Mouse (Mus musculus) spleen, postnatal 14 days (tissue): ENCODE measurements around the gene Sphk2.
"Not testable (repeated sequence)": the region's sequence is repeated elsewhere in the genome, so short reads cannot be mapped to it uniquely, and the experiment has no call there.

Source experiments
- DNase-seq, 2 experiments: peaks; one replicate each; pipeline ENCODE4 v3.0.0; 2021 to 2022; ENCODE audit warnings: low spot score in 2 of 2

The Sphk2 gene

DNA sequence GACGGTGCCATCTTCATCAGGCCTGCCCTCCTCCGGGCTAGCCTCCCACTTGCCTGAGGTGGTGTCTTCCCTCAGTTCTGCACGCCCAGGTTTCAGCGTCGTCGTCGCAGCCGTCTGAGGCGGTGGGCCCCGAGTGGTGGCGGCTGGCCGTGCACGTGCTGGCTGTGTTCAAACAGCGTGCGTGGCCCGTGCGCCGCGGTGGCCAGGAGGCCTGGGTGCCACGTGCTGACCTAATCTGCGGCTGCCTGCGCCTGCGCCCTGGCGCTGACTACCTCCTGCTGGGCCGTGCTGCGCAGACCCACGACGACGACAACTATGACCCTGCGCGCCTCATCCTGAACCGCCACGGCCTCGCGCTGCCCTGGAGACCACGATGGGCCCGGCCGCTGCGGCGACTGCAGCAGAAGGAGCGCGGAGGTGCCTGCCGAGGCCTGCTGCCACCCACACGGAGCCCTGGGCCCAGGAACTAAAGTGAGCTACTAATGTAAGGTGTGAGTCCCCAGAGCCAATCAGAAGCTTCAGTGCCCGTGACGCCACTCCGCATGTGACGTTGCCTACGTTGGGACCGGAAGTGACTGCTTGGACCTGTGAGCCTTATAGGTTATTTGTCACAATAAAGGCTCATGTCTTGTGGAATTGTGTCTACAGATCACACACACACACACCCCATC lies 23.7 kb downstream of the Sphk2 start, which contains the start of gene Sec1:
Sec1 (minus strand) TSS at position 482 of the 671 bp plus-strand sequence.
- no peak for DNase-seq

DNA sequence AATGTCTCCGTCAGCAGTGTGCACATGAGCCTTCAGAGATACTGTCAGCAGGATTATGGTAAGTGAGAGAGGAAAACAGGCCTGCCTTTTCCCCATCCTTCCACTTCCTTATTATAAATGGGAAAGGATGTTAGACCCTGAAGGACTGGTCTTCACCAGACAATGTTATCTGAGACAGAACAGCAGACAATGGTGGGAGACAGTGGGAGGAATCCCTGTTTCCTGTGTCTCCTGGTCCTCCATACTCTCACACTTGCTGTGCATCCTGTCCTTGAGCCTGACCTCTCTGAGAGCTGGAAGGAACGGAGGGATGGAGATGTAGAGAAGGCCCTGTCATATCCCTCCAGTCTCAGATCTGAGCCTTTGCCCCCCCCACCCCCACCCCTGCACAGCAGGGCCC lies 25.4 kb downstream of the Sphk2 start:
- DNase-seq = no peak

DNA sequence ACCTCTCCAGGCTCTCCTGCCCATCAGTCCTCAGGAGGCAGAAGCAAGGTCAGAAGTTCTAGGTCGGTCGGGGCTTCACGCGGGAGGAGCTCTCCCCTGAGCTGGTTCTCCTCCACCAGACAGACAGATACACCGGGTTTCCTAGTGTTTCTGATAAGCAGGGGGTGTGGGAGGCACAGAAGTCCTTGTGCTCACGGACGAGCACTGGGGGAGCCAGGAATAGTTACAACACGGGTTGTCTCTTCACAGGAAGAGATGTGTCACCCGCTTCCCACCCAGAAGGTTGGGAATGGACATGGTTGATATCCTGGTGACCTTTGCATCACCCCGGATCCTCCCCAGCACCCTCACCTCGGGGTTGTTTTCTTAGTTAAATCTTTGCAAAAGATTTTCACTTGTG lies 28.0 kb downstream of the Sphk2 start:
- DNase-seq = no peak

DNA sequence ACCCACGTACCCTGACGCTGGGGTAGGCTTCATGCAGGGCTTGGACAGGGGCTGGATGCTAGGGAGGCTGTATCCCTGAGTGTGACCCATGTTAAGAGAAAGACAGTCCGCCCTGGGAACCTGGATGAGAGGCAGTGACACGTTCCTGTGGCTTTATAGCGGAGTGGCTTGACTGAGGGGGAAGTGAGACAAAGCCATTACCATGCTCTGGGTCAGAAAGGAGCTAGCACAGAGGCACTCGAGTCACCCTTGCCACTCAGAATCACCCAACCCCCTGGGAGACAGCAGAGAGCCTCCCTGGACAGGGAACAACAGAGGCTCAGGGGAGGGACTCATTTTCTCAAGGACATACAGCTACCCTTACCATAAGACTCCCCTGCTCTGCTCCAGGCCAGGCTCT lies 28.7 kb downstream of the Sphk2 start:
- DNase-seq = no peak

DNA sequence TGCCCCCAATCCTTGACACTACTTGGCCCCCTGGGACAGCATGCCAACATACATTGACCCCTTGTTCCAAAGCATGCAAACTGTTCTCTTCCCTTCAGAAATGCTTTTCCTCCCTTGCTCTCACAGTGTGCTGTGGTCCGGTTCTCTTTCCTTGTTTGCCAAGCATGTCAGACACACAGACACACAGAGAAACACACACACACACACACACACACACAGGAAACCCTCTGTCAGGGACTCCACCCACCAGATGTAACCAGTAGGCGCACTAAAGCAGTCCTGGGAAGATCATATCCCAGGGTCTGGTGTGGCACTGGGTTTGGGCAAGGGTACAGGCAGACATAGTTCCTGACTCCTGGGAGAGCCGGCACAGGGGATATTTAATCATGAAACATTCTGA lies 31.0 kb downstream of the Sphk2 start:
- DNase-seq = no peak

DNA sequence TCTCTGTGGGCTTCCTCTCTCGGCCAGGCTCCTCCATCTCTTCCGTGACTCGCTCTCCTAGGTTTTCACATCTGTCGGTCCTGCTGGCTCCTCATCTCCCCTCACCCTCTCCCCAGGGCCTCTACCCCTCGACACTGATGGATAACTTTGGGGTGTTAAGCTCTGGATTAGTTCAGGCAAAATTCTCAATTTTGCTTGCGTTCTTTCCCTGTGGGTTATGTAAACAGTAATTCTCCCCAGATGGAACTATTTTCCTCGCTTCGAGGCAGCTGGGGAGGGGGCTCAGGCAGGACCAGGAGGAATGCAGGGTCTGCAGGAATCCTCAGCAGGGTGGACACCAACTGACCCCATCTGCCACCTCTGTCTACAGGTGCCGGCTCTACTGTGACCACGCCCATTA lies 32.0 kb downstream of the Sphk2 start:
- no peak for DNase-seq

DNA sequence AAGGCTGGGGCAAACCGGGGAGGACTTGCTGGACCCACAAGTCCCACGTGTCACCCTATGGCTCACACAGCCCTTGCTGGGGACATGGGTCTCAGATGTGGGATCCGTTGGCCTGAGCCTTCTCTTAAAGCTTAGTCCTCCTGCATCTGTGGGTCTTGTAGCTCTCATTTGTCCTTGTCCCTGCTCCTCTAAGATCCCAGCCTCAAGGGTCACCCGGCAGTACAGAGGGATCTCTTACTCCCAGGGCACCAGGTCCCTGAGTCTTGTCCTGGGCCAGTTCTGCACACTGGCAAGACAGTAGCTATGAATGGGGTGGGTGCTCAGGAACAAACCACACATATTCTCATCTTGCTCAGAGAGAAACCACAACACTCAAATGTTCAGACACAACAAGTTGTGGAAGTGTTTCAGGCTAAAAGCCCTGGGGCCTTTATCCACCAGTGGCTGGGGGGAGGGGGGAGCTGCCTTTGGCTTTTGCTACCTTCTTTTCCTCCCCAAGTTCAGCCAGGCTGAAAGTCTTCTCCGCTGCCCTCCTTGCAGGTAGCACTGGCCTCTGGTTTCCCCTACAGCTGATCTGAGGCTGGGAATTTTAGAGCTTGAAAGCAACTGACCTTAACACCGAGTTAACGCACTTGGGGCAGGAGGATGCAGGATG lies 34.3 kb downstream of the Sphk2 start, which contains the start of gene Ntn5:
Ntn5 (plus strand) TSS at position 627 of the 655 bp plus-strand sequence.
- DNase-seq = no peak

DNA sequence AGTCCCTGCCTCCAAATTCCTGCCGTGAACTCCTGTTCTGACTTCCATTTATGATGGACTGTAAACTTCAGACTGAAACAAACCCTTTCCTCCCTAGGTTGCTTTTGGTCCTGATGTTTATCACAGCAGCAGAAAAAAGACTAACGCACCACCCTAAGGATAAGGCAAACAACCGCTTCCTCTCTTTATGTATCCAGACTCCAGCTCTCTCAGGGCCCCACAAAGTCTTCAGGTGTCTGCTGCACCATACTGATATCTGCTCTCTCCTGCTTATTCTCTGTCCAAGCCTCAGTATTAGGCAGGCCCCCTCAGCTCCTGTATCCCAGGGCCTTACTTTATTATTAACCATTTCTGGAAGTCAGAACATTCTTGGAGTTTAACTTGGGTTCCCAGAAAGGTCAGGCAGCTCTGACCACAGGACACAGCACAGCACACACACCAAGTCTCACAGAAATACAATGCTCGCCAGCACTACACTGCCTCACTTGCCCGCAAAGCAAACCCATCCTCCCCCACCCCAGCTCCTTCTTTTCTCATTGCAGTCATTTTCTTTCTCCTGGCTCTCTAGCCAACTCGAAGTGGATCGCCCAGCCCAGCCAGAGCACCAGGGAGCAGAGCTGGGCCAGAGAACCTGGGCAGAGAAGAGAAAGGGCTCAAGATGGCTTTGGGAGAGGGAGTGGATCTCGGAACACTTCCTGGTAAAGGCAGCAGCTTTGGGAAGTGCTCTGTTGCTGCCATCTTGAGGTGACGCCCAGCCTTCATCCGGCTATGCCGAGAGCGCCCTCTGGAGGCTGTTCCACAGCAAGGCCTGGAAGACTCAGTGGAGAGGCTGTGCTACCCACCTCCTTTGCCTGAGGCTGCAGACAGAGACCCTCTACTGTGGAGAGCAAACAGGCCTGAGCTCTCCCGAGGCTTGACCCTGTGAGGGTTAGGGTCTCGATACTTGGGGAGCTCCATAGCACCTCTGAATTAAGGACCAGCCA lies 35.4 kb downstream of the Sphk2 start:
- peak; percentile 58 to 81 for DNase-seq

DNA sequence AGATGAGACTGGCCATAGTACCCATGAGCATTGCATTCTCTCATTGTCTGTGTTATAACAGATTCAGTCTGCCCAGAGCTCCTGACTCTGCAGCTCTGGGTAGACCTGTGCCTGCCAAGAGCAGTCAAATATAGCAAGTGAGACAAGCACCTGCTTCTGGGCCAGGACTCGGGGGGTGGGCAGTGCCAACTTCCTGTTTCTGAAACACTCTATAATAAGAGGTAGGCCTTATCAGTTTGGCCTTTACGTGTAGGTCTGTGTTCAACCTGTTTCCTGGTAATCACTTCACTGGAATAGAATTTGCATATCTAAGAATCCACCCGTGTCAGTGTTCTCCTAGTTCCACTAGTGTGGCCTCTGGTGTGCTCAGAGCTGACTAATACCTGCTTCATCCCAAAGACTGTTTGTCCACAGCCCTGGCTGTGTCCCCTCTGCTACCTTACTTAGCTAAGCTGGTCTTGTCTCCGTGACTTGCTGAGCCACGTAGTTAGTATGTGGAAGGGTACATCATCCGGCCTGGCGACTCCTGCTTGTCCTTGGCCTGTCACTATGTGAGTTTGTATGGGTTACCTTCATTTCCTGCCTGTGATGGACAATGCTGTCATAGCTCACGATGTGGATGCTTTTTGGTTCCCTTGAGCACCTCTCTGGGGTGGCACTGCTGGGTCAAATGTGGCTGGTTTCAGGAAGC lies 36.6 kb downstream of the Sphk2 start:
- DNase-seq = peak in 1 of 2 experiments; percentile 48

DNA sequence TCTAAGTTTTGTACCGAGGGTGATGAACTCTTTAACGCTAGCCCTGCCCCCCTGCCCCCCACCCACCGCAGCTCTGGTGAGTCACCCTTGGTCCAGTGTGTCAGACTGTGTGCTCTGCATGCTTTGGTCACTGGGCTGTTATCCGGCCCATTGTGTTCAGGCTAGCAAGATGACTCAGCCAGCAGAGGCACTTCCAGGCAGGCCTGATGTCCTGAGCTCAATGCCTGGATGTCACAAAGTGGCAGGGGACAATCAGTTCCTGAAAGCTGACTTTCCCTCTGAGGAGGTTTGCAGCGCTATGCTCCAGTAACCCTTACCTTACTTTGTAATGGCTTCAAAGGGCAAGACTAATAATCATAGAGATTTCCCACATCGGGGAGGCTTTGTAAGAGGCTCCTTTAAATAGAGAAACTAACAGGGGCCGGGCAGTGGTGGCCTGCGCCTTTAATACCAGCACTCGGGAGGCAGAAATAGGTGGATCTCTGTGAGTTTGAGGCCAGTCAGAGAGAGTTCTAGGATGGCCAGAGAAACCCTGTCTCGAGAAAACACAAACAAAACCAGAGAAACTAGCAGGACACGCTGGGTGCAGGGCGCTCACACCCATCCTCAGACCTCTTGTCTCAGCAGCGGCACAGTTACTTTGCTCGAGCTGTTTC lies 37.7 kb downstream of the Sphk2 start:
- no peak for DNase-seq

DNA sequence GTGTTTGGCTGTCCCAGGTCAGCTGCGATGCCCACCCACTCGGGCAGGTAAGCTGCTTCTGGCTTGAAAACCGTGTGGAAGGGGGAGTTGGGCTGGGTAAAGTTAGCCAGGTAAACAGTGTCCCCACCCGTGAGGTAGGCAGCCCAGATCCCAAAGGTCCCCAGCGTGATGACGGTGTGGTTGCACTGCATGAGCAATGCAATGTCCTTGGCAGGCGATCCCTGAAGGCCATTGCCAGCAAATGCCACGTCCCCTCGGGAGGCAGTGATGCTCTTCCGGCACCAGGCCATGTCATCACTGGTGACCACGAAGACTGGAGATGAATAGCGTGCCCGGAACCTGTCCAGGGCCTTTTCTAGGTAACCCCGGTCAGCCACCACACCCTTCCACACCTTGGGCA lies 39.3 kb downstream of the Sphk2 start:
- DNase-seq = no peak

DNA sequence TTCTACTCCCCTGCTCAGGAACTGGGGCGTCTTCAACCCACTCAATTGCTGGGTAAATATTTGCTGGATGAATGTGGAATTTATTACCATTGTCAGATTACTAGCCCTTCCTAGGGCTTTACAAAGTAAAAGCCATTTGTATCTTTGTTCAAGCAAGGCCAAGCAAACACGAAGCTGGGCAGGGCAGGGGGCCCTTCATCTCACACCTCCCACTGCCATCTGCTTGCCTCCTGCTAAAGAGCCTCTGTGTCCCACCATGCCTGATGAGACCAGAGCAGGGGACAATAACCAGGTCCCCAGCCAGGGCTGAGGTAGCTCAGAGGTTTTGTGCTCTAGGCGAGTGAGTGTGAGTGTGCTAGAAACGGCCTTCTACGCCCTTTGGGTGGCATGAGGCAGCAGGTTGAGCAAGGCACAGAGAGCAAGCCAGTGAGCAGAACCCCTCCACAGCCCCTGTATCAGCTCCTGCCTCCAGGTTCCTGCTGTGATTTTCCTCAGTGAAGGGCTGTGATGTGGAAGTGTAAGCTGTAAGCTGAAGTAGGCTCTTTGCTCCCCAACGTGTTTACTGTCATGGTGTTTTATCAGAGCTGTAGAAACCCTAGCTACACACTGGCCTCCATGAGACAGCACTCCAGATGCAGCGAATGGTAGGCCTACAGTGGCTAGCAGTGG lies 40.0 kb downstream of the Sphk2 start:
- DNase-seq = no peak

DNA sequence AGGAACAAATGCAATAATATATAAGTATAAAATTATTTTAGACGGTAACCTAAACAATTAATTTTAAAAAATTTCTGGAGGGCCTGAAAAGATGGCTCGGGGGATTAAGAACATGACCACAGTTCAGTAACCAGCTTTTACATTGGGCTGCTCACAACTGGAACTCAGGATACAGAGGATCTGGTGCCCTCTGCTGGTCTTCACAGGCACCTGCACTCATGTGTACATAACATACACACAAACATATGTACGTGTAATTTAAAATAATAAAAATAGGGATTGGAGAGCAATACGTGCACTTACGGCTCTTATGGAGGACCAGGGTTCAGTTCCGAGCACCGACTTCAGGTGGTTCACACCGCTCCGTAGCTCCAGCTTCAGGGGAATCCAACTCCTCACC lies 48.9 kb downstream of the Sphk2 start:
- no peak for DNase-seq

DNA sequence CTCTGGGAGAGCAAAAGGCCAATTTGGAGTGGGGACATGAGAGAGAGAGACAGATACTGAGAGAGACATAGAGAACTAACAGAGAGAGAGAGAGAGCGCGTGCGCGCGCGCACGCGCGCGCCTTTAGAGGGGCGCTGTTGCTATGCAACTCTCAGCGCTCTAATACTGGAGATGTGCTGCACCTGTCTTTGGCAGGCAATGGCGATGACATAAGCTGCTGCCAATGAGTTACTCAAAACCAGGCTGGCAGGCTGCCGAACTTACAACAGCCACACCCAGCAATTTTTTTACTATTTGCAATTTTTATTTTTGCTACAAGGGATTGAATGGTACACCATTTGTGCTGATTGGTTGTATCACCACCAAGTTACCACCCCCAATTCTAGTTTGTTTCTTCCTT lies 50.0 kb downstream of the Sphk2 start:
- no peak for DNase-seq

DNA sequence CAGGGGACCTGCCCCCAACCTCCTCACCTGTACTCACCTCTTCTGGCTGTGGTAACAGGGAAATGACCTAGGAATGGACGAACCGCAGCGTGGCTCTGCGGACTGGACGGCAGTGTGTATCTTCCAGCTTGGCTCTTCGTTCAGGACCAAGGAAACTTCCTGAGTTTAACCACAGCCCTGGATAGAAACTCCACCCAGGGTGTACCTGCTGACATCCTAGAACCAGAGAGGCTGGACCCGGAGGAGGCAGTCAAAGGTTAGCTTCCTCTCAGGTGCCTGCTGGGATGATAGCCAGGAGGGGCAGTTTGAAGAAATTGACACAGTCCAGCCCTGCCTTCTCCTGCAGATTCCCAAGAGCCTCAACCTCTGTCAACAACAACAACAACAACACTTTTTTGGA lies 51.6 kb downstream of the Sphk2 start, which contains the start of gene Fut2:
Fut2 (minus strand) TSS at position 234 of the 400 bp plus-strand sequence.
- no peak for DNase-seq

DNA sequence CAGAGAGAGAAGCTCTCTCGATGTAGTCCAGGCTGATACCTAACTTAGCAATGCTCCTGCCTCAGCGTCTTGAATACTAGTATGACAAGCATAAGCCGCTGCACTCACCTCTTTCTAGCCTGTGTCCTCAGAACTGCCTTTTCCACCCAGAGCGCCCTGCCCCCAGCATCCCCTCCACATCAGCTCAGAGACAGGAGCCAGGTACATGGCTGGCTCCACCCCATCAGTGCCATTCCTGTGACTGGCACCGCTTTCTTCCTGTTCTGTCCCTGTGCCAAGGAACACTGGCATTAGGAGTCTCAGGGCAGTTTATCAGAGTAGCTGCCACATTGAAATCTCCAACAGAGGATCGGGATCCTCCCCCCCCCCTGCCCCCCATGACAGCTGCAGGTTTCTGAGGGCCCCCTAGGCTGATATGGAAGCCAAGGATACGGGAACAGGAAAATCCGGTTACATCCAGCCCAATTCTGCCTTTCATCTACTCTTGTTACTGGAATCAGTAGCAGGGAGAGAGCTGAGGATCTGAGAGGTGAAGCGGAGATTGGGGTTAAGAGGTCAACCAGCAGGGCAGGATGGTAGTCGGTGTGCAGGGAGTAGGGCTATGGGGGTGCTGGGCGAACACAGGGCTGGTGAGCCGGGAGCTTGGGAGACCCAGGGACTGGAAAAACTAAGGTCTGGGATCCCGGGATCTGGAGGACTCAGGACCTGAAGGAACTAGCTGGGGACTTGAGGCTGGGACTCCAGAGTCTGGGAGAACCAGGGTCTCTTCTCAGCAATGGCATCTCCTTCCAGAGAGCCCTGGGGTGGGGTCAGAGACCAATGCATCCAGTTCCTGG lies 52.3 kb downstream of the Sphk2 start:
- DNase-seq = no peak

DNA sequence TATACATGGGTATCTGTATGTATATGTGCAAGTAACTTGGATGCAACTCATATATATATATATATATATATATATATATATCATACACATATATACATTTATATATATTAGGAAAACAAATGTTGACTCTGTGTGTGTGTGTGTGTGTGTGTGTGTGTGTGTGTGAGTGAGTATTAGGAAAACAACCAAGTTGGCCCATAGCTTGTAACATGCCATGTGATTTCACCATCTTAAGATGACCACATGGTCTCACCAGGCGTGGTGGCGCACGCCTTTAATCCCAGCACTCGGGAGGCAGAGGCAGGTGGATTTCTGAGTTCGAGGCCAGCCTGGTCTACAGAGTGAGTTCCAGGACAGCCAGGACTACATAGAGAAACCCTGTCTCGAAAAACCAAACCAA lies 56.1 kb downstream of the Sphk2 start:
- DNase-seq = not testable (repeated sequence)

DNA sequence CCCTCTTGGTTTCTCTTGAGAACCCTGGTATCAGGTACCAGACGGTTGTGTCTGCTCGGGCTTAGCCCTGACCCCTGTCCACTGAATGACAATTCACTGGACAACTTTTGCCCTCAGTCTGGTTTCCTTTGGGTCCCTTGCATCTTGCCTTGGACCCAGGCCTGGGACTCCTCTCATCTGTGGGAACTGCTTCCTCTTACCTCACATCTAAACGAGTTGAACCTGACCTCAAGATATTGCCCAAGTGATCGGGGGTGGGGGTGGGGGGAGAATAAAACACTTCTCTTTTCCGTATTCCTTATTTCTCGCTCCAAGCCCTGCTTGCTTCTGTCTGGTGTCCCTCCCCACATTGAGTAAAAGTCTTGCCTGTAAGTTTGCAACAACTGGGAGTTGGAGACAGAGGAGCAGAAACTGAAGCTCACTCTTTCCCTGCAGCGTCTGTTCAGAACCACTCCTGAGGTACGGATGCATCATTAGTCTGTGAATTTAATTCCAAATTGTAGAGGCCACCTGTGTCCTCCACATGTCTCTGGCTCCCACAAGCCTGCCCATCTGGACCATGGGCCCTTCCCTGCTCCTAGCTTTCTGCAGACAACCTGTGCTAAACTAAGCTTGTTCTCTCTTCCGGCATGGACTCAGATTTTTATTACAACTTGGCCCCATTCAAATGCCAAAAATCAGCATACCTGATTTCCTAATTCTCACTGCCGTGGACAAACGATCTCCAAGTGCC lies 56.9 kb downstream of the Sphk2 start:
- DNase-seq = no peak
